Mouse (Mus musculus) lung, postnatal 4 days (tissue): Measurements from ENCODE around the gene Fas.

ENCODE experiments used
- DNase-seq, 2 experiments: peaks; one replicate each; pipeline ENCODE4 v3.0.0; 2021

Fas gene

DNA sequence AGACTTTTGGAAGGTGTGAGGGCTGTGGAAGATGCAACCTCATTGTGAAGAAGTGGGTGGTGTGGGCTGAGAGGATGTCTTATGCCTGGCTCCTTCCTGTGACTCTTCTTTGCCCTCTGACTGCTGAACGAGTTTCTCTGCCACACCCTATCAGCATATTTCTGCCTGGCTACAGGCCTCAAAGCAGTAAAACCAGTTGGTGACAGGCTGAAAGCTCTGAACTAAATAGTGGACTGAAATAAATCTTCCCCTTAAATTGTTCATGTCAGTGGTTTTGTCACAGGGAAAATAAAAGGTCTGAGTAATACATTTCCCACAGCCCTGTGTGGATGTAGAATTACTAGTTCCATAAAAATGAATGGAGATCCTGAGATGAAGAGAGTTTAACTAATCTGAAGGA, 79.1 kb downstream of the Fas start:
- DNase-seq: no peak

DNA sequence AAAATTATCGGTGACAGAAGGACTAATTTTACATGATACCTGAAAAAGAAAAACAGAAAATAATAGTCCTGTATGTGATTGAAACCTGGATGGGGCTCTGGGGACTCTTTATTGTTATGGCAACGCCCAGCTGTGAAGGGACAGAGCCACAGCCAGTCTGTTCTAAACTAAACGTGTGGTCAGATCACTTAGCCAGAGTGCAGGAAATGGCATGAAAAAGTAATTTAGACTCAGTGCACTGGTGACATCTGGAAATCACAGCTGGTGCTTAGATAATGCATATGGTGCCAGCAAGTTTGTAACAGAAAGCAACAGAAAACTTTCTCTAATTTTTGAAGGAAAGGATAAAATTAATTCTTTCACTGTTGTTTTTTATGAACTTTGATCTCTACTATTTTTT, 79.9 kb downstream of the Fas start:
- no peak for DNase-seq
